Comparison of ENCODE assay signal across 23 mouse cellular contexts in the genomic region with DNA sequence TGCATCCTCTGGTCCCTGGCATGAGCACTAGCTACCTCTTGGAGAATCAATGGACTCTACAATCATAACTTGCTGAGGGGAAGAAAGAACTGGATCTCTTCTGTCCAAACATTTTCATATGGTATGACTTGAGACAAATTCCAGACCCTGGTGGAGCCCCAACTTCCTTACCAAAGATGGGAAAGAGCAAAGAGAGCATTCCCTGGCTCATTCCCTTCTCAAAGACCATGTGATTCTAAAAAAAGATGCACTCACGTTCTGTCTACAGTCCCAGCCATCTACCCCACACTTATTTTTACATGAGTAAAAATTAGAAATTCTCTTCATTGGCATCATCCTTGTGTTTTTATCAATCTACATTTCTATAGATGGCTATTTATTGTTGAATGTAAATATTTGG.
DNase-seq lines count a peak whose midpoint lies in the region; ATAC-seq and TF ChIP-seq lines count a peak whose summit lies in the region.
"Had no signal": no experiment of that assay in that cellular context is flagged by ENCODE, and none has a peak within 500 bp of the region (broad histone marks: within the 10 kb centered on the region; RNA-seq: fewer than 3 reads in every experiment).

No protein-coding gene starts in this region.

- no peaks in the 10 kb centered on the region for H3K4me1 ChIP-seq in intestine, embryonic 15.5 days (replicated peaks)
- H3K4me1 ChIP-seq in intestine, postnatal 0 days (replicated peaks; ENCODE audit: control insufficient read depth, insufficient read depth, low read length), result no peaks in the 10 kb centered on the region
- H3K4me1 ChIP-seq in intestine, embryonic 16.5 days (ENCODE audit: control insufficient read depth, insufficient read depth, low read length), result no peaks in the 10 kb centered on the region
- no peaks in the 10 kb centered on the region for H3K4me1 ChIP-seq in stomach, embryonic 16.5 days (ENCODE audit: control insufficient read depth, insufficient read depth, low read length)
- H3K4me1 ChIP-seq in stomach, postnatal 0 days (replicated peaks; ENCODE audit: control insufficient read depth, insufficient read depth), result no peaks in the 10 kb centered on the region
- no peaks in the 10 kb centered on the region for H3K4me1 ChIP-seq in forebrain, embryonic 14.5 days (ENCODE audit: control insufficient read depth, insufficient read depth, low read length)

- H3K27me3 ChIP-seq in intestine, embryonic 15.5 days (replicated peaks), result no peaks in the 10 kb centered on the region
- H3K27me3 ChIP-seq in intestine, postnatal 0 days (replicated peaks; ENCODE audit: control insufficient read depth, insufficient read depth, low read length), result no peaks in the 10 kb centered on the region
- H3K27me3 ChIP-seq in intestine, embryonic 16.5 days (replicated peaks; ENCODE audit: control insufficient read depth, insufficient read depth, low read length), result no peaks in the 10 kb centered on the region
- no peaks in the 10 kb centered on the region for H3K27me3 ChIP-seq in stomach, embryonic 16.5 days (ENCODE audit: control insufficient read depth, insufficient read depth, low read length)
- H3K27me3 ChIP-seq in stomach, postnatal 0 days (ENCODE audit: control insufficient read depth, insufficient read depth, low read length), result no peaks in the 10 kb centered on the region
- H3K27me3 ChIP-seq in forebrain, embryonic 14.5 days (replicated peaks; ENCODE audit: control insufficient read depth, insufficient read depth, low read length), result no peaks in the 10 kb centered on the region
- H3K27me3 ChIP-seq: CH12.LX, Patski had no signal

- no peak for TF ChIP-seq CTCF in intestine, postnatal 0 days (IDR thresholded peaks at IDR 0.05; ENCODE audit: low read depth)
- TF ChIP-seq CTCF in stomach, postnatal 0 days (IDR thresholded peaks at IDR 0.05; ENCODE audit: low read depth), result no peak

- H3K9me3 ChIP-seq in intestine, embryonic 15.5 days, result no peaks in the 10 kb centered on the region
- H3K9me3 ChIP-seq in intestine, postnatal 0 days (ENCODE audit: control insufficient read depth), result no peaks in the 10 kb centered on the region
- no peaks in the 10 kb centered on the region for H3K9me3 ChIP-seq in intestine, embryonic 16.5 days (ENCODE audit: control insufficient read depth, low read length)
- no peaks in the 10 kb centered on the region for H3K9me3 ChIP-seq in stomach, embryonic 16.5 days (replicated peaks; ENCODE audit: control insufficient read depth, low read length)
- H3K9me3 ChIP-seq in stomach, postnatal 0 days (ENCODE audit: control insufficient read depth, low read length), result no peaks in the 10 kb centered on the region
- H3K9me3 ChIP-seq in forebrain, embryonic 14.5 days (replicated peaks; ENCODE audit: control insufficient read depth, low read length), result no peaks in the 10 kb centered on the region
- H3K9me3 ChIP-seq: G1E had no signal

- no peaks in the 10 kb centered on the region for H3K36me3 ChIP-seq in intestine, embryonic 15.5 days
- H3K36me3 ChIP-seq in intestine, postnatal 0 days (ENCODE audit: control insufficient read depth, insufficient read depth), result no peaks in the 10 kb centered on the region
- H3K36me3 ChIP-seq in intestine, embryonic 16.5 days (ENCODE audit: control insufficient read depth, insufficient read depth, low read length), result no peaks in the 10 kb centered on the region
- H3K36me3 ChIP-seq in stomach, embryonic 16.5 days (ENCODE audit: control insufficient read depth, insufficient read depth, low read length), result no peaks in the 10 kb centered on the region
- H3K36me3 ChIP-seq in stomach, postnatal 0 days (ENCODE audit: control insufficient read depth, insufficient read depth, low read length), result no peaks in the 10 kb centered on the region
- no peaks in the 10 kb centered on the region for H3K36me3 ChIP-seq in forebrain, embryonic 14.5 days (ENCODE audit: control insufficient read depth, insufficient read depth, low read length)
- H3K36me3 ChIP-seq: G1E had no signal

- no peak overlapping the region for H3K9ac ChIP-seq in intestine, embryonic 15.5 days
- H3K9ac ChIP-seq in intestine, postnatal 0 days (ENCODE audit: low read depth, low read length), result no peak overlapping the region
- H3K9ac ChIP-seq in intestine, embryonic 16.5 days (ENCODE audit: low read depth, low read length), result no peak overlapping the region
- H3K9ac ChIP-seq in stomach, embryonic 16.5 days (ENCODE audit: low read length), result no peak overlapping the region
- no peak overlapping the region for H3K9ac ChIP-seq in stomach, postnatal 0 days (ENCODE audit: low read length)
- H3K9ac ChIP-seq in forebrain, embryonic 14.5 days (ENCODE audit: low read length), result no peak overlapping the region

- TF ChIP-seq EP300 in stomach, postnatal 0 days (optimal IDR thresholded peaks at IDR 0.05), result no peak

- H3K27ac ChIP-seq in intestine, embryonic 15.5 days, result no peak overlapping the region
- H3K27ac ChIP-seq in intestine, postnatal 0 days (ENCODE audit: low read depth, low read length), result no peak overlapping the region
- no peak overlapping the region for H3K27ac ChIP-seq in intestine, embryonic 16.5 days (ENCODE audit: low read length)
- no peak overlapping the region for H3K27ac ChIP-seq in stomach, embryonic 16.5 days (ENCODE audit: low read length)
- H3K27ac ChIP-seq in stomach, postnatal 0 days (replicated peaks), result peak overlapping the region; percentile 61; the same call in 1 of the 2 replicates
- H3K27ac ChIP-seq in forebrain, embryonic 14.5 days (ENCODE audit: low read depth, low read length), result no peak overlapping the region

- H3K4me3 ChIP-seq in intestine, embryonic 15.5 days (replicated peaks), result no peak overlapping the region
- H3K4me3 ChIP-seq in intestine, postnatal 0 days (ENCODE audit: low read depth, low read length), result no peak overlapping the region
- no peak overlapping the region for H3K4me3 ChIP-seq in intestine, embryonic 16.5 days (ENCODE audit: low read length)
- H3K4me3 ChIP-seq in stomach, embryonic 16.5 days (replicated peaks; ENCODE audit: low read length), result no peak overlapping the region
- H3K4me3 ChIP-seq in stomach, postnatal 0 days (ENCODE audit: low read depth, low read length), result no peak overlapping the region
- no peak overlapping the region for H3K4me3 ChIP-seq in forebrain, embryonic 14.5 days (ENCODE audit: low read depth, low read length)

- no peak overlapping the region for H3K4me2 ChIP-seq in intestine, embryonic 15.5 days (replicated peaks)
- H3K4me2 ChIP-seq in intestine, postnatal 0 days (replicated peaks; ENCODE audit: low read depth), result no peak overlapping the region
- H3K4me2 ChIP-seq in intestine, embryonic 16.5 days (ENCODE audit: low read depth, low read length), result no peak overlapping the region
- no peak overlapping the region for H3K4me2 ChIP-seq in stomach, embryonic 16.5 days (ENCODE audit: low read depth, low read length)
- H3K4me2 ChIP-seq in stomach, postnatal 0 days (replicated peaks; ENCODE audit: low read depth), result no peak overlapping the region
- H3K4me2 ChIP-seq in forebrain, embryonic 14.5 days (ENCODE audit: low read length), result no peak overlapping the region

- ATAC-seq in intestine, embryonic 15.5 days, result peak; percentile 36; the same call in 1 of the 2 replicates
- ATAC-seq in intestine, postnatal 0 days, result no peak
- ATAC-seq in intestine, embryonic 16.5 days, result peak; percentile 55; the same call in 1 of the 2 replicates
- ATAC-seq in stomach, embryonic 16.5 days (ENCODE audit: insufficient read depth, low FRiP score), result peak; percentile 60; the same call in 1 of the 2 replicates
- ATAC-seq in stomach, postnatal 0 days (ENCODE audit: low FRiP score, low TSS enrichment), result no peak; the same call in 1 of the 2 replicates
- ATAC-seq in forebrain, embryonic 14.5 days, result no peak
- ATAC-seq: activated CD4-positive, CD25-positive, alpha-beta regulatory T cell, adult 4 months; CD4-positive, CD25-positive, alpha-beta regulatory T cell, adult 4 months; Patski had no signal

- no peak for DNase-seq in stomach, postnatal 0 days (ENCODE audit: low spot score)
- DNase-seq in forebrain, embryonic 14.5 days (ENCODE audit: low spot score), result no peak
- DNase-seq in Muller cell, postnatal 12 days (ENCODE audit: inconsistent ontology term), result no peak
- no peak for DNase-seq in cerebellum, adult 9-11 months
- DNase-seq: adrenal gland, adult 2 months; adrenal gland, adult 8-10 months; adrenal gland, postnatal 10 days; adrenal gland, postnatal 14 days; adrenal gland, postnatal 25 days; adrenal gland, postnatal 36 days; B cell, adult 2 months; cerebellum, adult 11 months; cerebellum, adult 11-12 months; cerebellum, adult 18-20 months had no signal

- WGBS in intestine, embryonic 15.5 days, result 50% methylated on average over 1 of the region's 1 CpGs
- 63% methylated on average over 1 of the region's 1 CpGs for WGBS in intestine, postnatal 0 days
- 54% methylated on average over 1 of the region's 1 CpGs for WGBS in intestine, embryonic 16.5 days
- WGBS in stomach, embryonic 16.5 days, result 40% methylated on average over 1 of the region's 1 CpGs
- WGBS in stomach, postnatal 0 days, result 41% methylated on average over 1 of the region's 1 CpGs
- WGBS in forebrain, embryonic 14.5 days, result 93% methylated on average over 1 of the region's 1 CpGs

Comparison
In these comparisons a context has a peak if more than half of its experiments do, and no peak if none do; other contexts are left out.
1. ATAC-seq: peak in intestine, embryonic 15.5 days (single experiment), intestine, embryonic 16.5 days (single experiment) and stomach, embryonic 16.5 days (single experiment); none in intestine, postnatal 0 days (single experiment), stomach, postnatal 0 days (single experiment) and forebrain, embryonic 14.5 days (single experiment).